Comparison of ENCODE assay signal across 7 mouse cellular contexts in the genomic region with DNA sequence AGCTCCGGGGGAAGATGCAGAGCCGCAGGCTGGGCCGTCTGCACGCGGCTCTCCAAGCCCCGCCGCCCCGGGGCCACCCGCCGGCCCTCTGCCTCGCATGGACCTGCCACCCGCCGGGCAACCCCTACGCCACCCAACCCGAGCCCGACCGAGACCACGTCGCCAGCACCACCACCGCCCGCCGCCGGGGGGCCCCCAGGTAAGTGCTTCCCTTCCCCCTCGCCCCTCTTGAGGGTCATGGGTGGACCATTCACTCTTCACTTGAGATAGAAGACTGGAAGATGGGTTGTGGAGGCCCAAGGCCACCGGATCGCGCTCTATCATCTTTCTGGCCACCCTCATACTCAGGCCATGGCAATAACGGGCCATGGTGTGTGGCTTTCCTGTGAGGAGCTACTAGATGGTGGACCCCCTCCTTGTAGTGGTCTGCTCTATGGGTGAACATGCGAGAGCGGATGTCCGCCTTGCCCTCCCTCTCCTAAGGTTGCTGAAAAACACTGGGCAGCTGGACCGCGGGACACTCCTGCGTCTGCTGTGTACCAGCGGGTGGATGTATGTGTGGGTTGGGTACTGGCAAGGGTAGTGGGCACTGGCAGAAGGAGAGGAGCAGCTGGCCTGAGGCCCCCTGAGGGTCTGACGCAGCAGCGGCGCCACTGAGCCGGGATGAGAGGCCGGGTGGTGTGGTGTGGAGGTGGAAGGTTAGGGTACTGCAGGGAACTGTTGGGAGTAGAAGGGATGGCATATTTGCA. TPM values are rescaled to one million over a fixed set of nuclear protein-coding genes. Genes with fewer than 3 reads are reported as not detected.
DNase-seq lines count a peak whose midpoint lies in the region; ATAC-seq lines count a peak whose summit lies in the region.

No protein-coding gene starts in this region.

- H3K36me3 ChIP-seq in lung, embryonic 16.5 days (ENCODE audit: control insufficient read depth, insufficient read depth, low read length): peaks cover 7% of the 10 kb centered on the region
- peaks cover 42% of the 10 kb centered on the region for H3K36me3 ChIP-seq in hindbrain, embryonic 10.5 days
- H3K36me3 ChIP-seq in liver, embryonic 13.5 days: peaks cover 24% of the 10 kb centered on the region
- peaks cover 7% of the 10 kb centered on the region; the same call in 1 of the 2 replicates for H3K36me3 ChIP-seq in stomach, embryonic 15.5 days

- H3K27me3 ChIP-seq in lung, embryonic 16.5 days (ENCODE audit: control insufficient read depth, insufficient read depth, low read depth, low read length): peaks cover 3% of the 10 kb centered on the region
- H3K27me3 ChIP-seq in hindbrain, embryonic 10.5 days (ENCODE audit: insufficient read depth, poor library complexity, severe bottlenecking): peaks cover 17% of the 10 kb centered on the region
- H3K27me3 ChIP-seq in liver, embryonic 13.5 days: peaks cover 15% of the 10 kb centered on the region
- H3K27me3 ChIP-seq in stomach, embryonic 15.5 days (replicated peaks): peaks cover 3% of the 10 kb centered on the region; the same call in 1 of the 2 replicates

- DNase-seq in lung, postnatal 36 days: no peak
- DNase-seq in cerebellum, postnatal 25 days: peak; percentile 77 to 78
- peak; percentile 33 for DNase-seq in hindbrain, embryonic 10.5 days (ENCODE audit: low spot score)
- no peak for DNase-seq in liver, embryonic 13.5 days
- no peak for DNase-seq in urinary bladder, postnatal 36 days (ENCODE audit: low spot score in 2 of 2)

- ATAC-seq in lung, embryonic 16.5 days (ENCODE audit: low read depth): no peak
- ATAC-seq in liver, embryonic 13.5 days (ENCODE audit: low read depth): peak; percentile 19
- ATAC-seq in stomach, embryonic 15.5 days (ENCODE audit: insufficient read depth, low FRiP score, low read depth): peak; percentile 18; the same call in 1 of the 2 replicates

- peak overlapping the region; percentile 52 for H3K4me3 ChIP-seq in lung, embryonic 16.5 days (ENCODE audit: low read length)
- peak overlapping the region; percentile 62 for H3K4me3 ChIP-seq in hindbrain, embryonic 10.5 days
- H3K4me3 ChIP-seq in liver, embryonic 13.5 days (replicated peaks): peak overlapping the region; percentile 48
- peak overlapping the region; percentile 48 for H3K4me3 ChIP-seq in stomach, embryonic 15.5 days (replicated peaks)

- H3K4me2 ChIP-seq in lung, embryonic 16.5 days (ENCODE audit: low read depth, low read length): peak overlapping the region; percentile 97
- H3K4me2 ChIP-seq in liver, embryonic 13.5 days: peak overlapping the region; percentile 81
- peak overlapping the region; percentile 96 for H3K4me2 ChIP-seq in stomach, embryonic 15.5 days

- peaks cover 9% of the 10 kb centered on the region for H3K4me1 ChIP-seq in lung, embryonic 16.5 days (replicated peaks; ENCODE audit: control insufficient read depth, insufficient read depth, low read length)
- peaks cover 17% of the 10 kb centered on the region for H3K4me1 ChIP-seq in hindbrain, embryonic 10.5 days (replicated peaks)
- H3K4me1 ChIP-seq in liver, embryonic 13.5 days (replicated peaks): peaks cover 35% of the 10 kb centered on the region
- peaks cover 8% of the 10 kb centered on the region for H3K4me1 ChIP-seq in stomach, embryonic 15.5 days

- WGBS in lung, embryonic 16.5 days: 8% methylated on average over 40 of the region's 40 CpGs
- WGBS in hindbrain, embryonic 10.5 days: 7% methylated on average over 40 of the region's 40 CpGs
- WGBS in liver, embryonic 13.5 days (ENCODE audit: insufficient replicate concordance): 28% methylated on average over 39 of the region's 40 CpGs
- 15% methylated on average over 36 of the region's 40 CpGs for WGBS in stomach, embryonic 15.5 days

- H3K27ac ChIP-seq in lung, embryonic 16.5 days (ENCODE audit: low read length): no peak overlapping the region
- H3K27ac ChIP-seq in hindbrain, embryonic 10.5 days: peak overlapping the region; percentile 80
- H3K27ac ChIP-seq in liver, embryonic 13.5 days: no peak overlapping the region
- no peak overlapping the region for H3K27ac ChIP-seq in stomach, embryonic 15.5 days

- H3K9me3 ChIP-seq in lung, embryonic 16.5 days (ENCODE audit: control insufficient read depth, low read length): no peaks in the 10 kb centered on the region
- peaks cover 5% of the 10 kb centered on the region; the same call in 1 of the 2 replicates for H3K9me3 ChIP-seq in hindbrain, embryonic 10.5 days
- H3K9me3 ChIP-seq in liver, embryonic 13.5 days (replicated peaks): no peaks in the 10 kb centered on the region
- H3K9me3 ChIP-seq in stomach, embryonic 15.5 days: no peaks in the 10 kb centered on the region

- peak overlapping the region; percentile 61 for H3K9ac ChIP-seq in lung, embryonic 16.5 days (ENCODE audit: low read length)
- H3K9ac ChIP-seq in liver, embryonic 13.5 days: peak overlapping the region; percentile 36; the same call in 1 of the 2 replicates
- H3K9ac ChIP-seq in stomach, embryonic 15.5 days: peak overlapping the region; percentile 29; the same call in 1 of the 2 replicates

RNA-seq across cellular contexts. Expression of a gene that starts 6.7 kb away (rescaled TPM):
- 69.1 and 71.3 TPM in 2 replicates for polyA plus RNA-seq in lung, embryonic 16.5 days (2015; fragmentation: Nextera tagmentation; extraction: Ambion mirVana)
- polyA plus RNA-seq in hindbrain, embryonic 10.5 days (2016; fragmentation: Nextera tagmentation; extraction: Ambion mirVana): 81.3 and 92.6 TPM in 2 replicates
- polyA plus RNA-seq in liver, embryonic 13.5 days (2015; fragmentation: Nextera tagmentation; extraction: Ambion mirVana): 24.4 and 26.8 TPM in 2 replicates
- polyA plus RNA-seq in stomach, embryonic 15.5 days (2015; fragmentation: Nextera tagmentation; extraction: Ambion mirVana): 45.0 and 52.8 TPM in 2 replicates

RNA-seq across cellular contexts. Expression of a gene that starts 6.7 kb away (rescaled TPM):
- polyA plus RNA-seq in lung, embryonic 16.5 days (2015; fragmentation: Nextera tagmentation; extraction: Ambion mirVana): 15.2 and 17.6 TPM in 2 replicates
- 23.3 and 32.2 TPM in 2 replicates for polyA plus RNA-seq in hindbrain, embryonic 10.5 days (2016; fragmentation: Nextera tagmentation; extraction: Ambion mirVana)
- polyA plus RNA-seq in liver, embryonic 13.5 days (2015; fragmentation: Nextera tagmentation; extraction: Ambion mirVana): 8.5 and 8.6 TPM in 2 replicates
- polyA plus RNA-seq in stomach, embryonic 15.5 days (2015; fragmentation: Nextera tagmentation; extraction: Ambion mirVana): 14.9 and 15.0 TPM in 2 replicates

RNA-seq across cellular contexts. Expression of a gene that starts 8.2 kb away (rescaled TPM):
- 0.58 and 0.79 TPM in 2 replicates for polyA plus RNA-seq in lung, embryonic 16.5 days (2015; fragmentation: Nextera tagmentation; extraction: Ambion mirVana)
- 2.1 and 4.9 TPM in 2 replicates for polyA plus RNA-seq in hindbrain, embryonic 10.5 days (2016; fragmentation: Nextera tagmentation; extraction: Ambion mirVana)
- polyA plus RNA-seq in liver, embryonic 13.5 days (2015; fragmentation: Nextera tagmentation; extraction: Ambion mirVana): 0.29 and 0.32 TPM in 2 replicates
- polyA plus RNA-seq in stomach, embryonic 15.5 days (2015; fragmentation: Nextera tagmentation; extraction: Ambion mirVana): 1.2 and 1.4 TPM in 2 replicates

RNA-seq across cellular contexts. Expression of a gene that starts 13.2 kb away (rescaled TPM):
- polyA plus RNA-seq in lung, embryonic 16.5 days (2015; fragmentation: Nextera tagmentation; extraction: Ambion mirVana): 0.19 TPM in 1 of 2 replicates, not detected in the other
- polyA plus RNA-seq in hindbrain, embryonic 10.5 days (2016; fragmentation: Nextera tagmentation; extraction: Ambion mirVana): 0.14 TPM in 1 of 2 replicates, not detected in the other
- not detected in 2 replicates for polyA plus RNA-seq in liver, embryonic 13.5 days (2015; fragmentation: Nextera tagmentation; extraction: Ambion mirVana)
- polyA plus RNA-seq in stomach, embryonic 15.5 days (2015; fragmentation: Nextera tagmentation; extraction: Ambion mirVana): 0.19 TPM in 1 of 2 replicates, not detected in the other

RNA-seq across cellular contexts. Expression of a gene that starts 13.8 kb away (rescaled TPM):
- polyA plus RNA-seq in lung, embryonic 16.5 days (2015; fragmentation: Nextera tagmentation; extraction: Ambion mirVana): 23.0 and 27.0 TPM in 2 replicates
- polyA plus RNA-seq in hindbrain, embryonic 10.5 days (2016; fragmentation: Nextera tagmentation; extraction: Ambion mirVana): 40.7 and 44.6 TPM in 2 replicates
- polyA plus RNA-seq in liver, embryonic 13.5 days (2015; fragmentation: Nextera tagmentation; extraction: Ambion mirVana): 8.6 and 8.8 TPM in 2 replicates
- polyA plus RNA-seq in stomach, embryonic 15.5 days (2015; fragmentation: Nextera tagmentation; extraction: Ambion mirVana): 18.0 and 18.1 TPM in 2 replicates

Comparison
In these comparisons a context has a peak if more than half of its experiments do, and no peak if none do; other contexts are left out.
1. DNase-seq: peak in cerebellum, postnatal 25 days (2 of 2) and hindbrain, embryonic 10.5 days (single experiment); none in lung, postnatal 36 days (single experiment), liver, embryonic 13.5 days (single experiment) and urinary bladder, postnatal 36 days (0 of 2).
2. Peak in every context shown above with its lines, with median percentiles within 50 percentile points of each other: H3K4me2 ChIP-seq, H3K4me3 ChIP-seq and H3K9ac ChIP-seq.